Mouse (Mus musculus) 416B (cell line): ENCODE measurements around the gene Lrba.
A peak's percentile ranks its signal among the peaks of the same experiment; 100 is the strongest.

ENCODE experiments used
- DNase-seq: peaks from one replicate; pipeline ENCODE4 v3.0.0; 2011; ENCODE audit warnings: low read depth

The Lrba gene

DNA sequence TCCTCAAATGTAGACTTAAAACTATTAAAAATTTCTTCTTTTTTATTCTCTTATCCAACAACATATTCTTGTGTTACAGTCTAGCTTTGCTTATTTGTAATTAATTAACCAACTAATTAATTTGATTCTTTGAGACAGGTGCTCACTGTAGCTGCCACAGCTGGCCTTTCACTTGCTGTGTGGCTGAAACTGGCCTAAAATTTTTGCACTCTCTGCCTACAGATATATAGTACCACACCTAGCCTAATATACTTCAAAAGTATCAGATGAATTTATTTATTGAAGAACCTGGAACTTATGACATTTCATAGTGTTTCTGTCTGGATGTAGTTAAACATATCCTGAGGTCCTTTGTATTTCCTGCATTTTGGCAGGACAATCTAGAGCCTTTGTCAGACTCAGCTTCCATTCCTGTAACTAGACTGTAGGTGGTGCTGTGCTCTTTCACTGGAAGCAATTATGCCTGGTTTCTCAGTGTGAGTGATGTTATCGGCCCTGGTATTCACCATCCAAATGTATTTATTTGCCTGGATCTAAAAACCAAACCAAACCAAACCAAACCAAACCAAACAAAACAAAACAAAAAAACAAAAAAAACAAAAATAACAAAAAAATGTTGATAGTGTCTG is 43.7 kb downstream of the Lrba start:
- DNase-seq: peak; percentile 82

DNA sequence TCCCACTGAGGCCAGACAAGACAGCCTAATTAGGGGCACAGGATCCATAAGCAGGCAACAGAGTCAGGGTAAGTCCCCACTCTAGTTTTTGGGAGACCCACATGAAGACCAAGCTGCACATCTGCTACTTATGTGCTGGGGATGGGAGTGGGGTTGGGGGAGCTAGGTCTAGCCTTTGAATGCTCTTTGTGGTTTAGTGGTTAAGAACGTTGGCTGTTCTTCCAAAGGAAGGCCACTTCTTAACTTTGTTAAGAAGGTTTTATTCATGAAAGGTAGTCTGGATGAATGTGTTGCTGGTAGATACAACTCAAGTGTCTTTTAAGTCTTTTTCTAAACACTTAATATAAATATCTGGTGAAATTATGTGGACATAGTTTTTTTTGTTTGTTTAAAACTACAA is 51.2 kb downstream of the Lrba start:
- peak; percentile 69 for DNase-seq

GRCm38 (mm10) chr3:86291326-86291725 is 66.8 kb downstream of the Lrba start:
- DNase-seq: no peak

GRCm38 (mm10) chr3:86294866-86295265 is 70.4 kb downstream of the Lrba start:
- no peak for DNase-seq

DNA sequence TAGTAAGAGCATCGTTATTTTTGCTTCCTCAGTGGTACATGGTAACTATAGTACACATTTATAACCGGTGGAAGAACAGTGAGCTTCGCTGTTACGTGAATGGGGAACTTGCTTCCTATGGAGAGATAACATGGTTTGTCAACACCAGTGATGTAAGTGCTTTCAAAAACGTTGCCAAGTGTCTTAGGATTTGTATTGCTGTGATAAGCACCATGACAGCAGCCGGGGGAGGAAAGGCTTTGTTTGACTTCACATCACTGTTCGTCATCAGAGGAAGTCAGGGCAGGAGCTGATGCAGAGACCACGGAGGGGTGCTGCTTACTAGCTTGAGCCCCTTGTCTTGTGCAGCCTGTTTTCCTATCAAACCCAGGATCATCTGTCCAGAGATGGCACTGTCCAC is 71.7 kb downstream of the Lrba start:
- peak; percentile 65 for DNase-seq

GRCm38 (mm10) chr3:86308833-86309232 is 84.4 kb downstream of the Lrba start:
- DNase-seq: no peak

GRCm38 (mm10) chr3:86310216-86310615 is 85.7 kb downstream of the Lrba start:
- no peak for DNase-seq

DNA sequence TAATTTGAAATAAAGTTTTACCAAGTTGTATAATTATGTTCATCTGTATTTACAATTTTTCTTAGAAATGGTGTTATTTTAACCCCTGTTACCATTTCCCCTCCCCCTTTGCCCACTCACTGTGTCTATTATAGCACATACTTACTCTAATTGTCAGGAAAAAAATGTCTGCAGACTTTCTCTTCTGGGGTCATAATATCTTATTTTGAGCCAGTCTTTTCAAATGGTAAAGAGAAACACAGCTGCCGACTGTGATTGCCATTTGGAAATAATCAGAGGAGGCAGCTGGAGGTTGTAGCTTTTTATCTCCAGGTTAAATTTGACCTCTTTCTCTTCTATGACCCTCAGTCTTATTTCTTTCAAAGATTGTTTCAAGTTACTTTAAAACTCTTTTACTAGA is 86.9 kb downstream of the Lrba start:
- DNase-seq: no peak

- DNase-seq: peak; percentile 64
These were observed 93.2 kb downstream of the Lrba start for GRCm38 (mm10) chr3:86317636-86318035.

DNA sequence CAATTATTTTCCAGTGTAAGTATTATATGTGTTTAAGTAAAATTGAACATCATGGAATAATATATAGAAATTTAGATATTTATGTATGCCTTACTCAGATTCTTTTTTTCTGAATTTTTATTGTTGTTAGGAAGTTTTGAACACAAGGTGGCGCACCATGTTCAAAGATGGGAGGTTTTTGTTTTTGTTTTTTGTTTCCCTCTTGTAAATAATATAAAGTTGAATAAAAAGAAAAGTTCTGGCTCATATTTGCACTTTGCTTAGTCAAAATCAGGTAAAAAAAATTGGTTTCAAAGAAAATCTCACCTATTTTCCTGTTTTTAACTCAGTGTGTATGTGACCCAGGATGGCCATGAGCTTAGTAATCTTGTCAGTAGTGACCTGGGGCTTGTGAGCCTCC is 104.1 kb downstream of the Lrba start:
- peak; percentile 38 for DNase-seq

- DNase-seq: no peak
These were observed 118.8 kb downstream of the Lrba start for GRCm38 (mm10) chr3:86343261-86343660.

DNA sequence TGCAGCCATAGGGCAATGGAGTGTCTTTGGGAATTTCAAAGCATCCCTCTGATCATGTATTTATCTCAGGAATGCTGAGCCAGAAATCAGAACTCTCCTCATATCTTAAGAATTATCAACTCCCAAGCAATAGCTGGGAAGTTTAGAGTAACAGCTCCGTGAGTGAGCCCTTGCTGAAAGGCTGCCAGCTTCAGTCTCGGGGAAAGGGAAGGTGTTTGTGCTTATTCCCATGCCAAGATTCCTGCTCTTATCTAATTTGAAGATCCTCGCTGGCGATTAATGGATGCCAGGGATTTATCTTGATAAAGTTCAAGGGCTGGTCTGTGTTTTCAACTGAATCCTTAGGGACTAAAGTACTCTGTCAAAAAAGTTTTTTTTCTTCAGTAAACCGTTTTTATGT is 138.0 kb downstream of the Lrba start:
- DNase-seq: no peak

DNA sequence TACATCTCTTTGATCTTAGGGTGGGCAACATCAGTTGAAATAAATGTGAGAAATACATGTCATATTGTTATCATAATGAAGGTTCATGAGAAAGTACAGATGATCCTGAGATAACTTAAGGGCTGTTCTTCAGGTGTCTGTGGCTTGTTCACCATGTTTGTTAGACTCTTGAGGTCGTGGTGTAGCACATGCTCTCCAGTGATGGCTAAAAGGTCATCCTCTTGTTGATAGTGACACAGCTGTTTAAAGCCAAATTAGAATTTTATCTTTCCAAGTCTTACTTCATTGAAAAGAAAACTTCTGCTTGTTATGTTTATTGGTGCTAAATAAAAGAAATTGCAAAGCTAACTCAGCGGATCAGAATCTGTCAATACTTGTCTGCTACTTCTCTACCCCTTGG is 147.0 kb downstream of the Lrba start:
- no peak for DNase-seq

DNA sequence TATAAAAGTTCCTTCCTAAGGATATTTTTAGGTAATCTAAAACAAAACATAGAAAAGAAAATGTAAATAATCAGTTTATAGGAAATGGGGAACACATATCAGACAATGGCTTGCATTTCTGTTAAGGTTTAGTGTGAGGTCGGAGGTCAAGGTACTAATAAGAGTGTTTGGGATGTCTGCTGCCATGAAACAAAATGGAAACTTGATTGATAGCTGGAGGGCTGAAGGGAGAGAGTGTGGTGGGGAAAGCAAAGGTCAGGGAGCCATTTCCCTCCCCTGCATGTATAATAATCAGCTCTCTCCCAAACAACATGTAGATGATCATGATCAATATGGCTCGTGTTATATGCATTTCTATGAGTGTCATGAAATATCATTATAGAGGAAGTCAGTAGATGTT is 150.8 kb downstream of the Lrba start:
- no peak for DNase-seq

GRCm38 (mm10) chr3:86382557-86382956 is 158.1 kb downstream of the Lrba start:
- peak; percentile 5 for DNase-seq

DNA sequence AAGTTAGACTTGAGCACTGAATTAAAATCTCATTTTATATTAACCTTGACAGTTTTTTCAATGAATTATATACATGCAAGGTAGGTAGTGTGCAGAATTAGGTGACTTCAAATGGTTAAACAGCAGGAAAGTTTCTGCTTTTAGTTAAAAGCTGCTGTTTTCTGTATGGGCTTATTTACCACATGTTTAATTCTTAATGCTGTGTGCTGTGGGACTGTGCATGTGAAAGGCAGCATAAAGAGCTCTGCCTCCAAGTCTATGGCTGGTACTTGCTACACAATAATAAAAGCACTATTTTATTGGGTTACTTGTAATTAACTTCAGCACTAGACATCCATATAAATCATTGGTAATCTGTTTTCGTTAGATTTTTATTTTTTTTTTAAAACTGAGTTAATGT is 160.6 kb downstream of the Lrba start:
- no peak for DNase-seq

DNA sequence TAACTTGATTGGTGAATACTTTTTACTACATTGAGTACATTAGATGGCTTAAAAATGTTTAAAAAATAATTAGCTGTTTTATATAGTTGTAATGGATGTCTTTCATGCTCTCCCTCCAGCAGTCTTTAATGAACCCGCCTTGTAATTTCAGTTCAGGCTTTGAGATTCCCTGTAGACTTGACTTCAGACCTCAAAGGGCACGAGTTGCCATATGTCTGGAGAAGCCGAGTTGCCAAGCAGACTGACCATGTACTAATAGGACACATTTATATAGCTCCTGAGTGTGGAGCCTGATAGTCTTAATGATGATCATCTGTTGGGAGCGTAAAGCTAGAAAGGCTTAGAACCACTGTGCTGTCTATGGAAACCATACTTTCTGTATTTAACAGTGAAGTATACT is 161.8 kb downstream of the Lrba start:
- DNase-seq: no peak

- DNase-seq: no peak
These were observed 199.3 kb downstream of the Lrba start for GRCm38 (mm10) chr3:86423828-86424227.

DNA sequence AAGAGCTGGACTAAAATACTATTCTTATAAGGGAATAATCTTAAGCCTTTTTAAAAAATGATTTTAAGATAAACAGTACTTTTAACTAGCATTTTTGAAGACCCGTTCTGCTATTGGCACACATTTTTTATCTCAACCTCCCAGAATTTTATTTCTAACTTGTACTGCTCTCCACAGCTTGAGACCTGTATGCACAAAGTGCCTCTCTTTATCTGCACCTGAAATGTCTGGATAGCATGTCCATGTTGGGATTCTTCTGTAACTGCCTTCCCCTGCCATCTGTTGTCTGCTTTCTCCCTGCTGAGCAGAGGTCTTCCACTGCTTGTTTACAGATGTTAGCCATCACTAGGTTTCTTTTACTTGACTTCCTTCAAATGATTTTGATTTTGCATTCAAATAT is 202.3 kb downstream of the Lrba start:
- DNase-seq: no peak

DNA sequence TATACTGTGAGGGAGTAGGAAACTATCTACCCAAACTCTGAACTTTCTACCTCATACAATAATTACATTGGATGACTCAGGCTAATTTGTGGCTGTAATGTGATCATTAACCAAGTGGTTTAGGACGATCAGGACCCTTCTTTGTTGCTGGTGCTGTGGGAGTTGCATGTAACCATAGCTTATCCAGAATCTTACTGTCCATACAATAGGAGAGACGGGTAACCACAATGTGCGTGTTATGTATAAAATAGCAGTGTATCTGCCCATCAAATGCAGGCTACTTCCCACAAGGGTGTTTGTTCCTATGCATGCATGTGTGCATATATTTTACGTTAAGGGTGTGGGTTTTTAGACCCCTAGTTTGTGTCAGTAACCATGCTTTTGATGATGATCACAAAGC is 219.0 kb downstream of the Lrba start:
- no peak for DNase-seq

GRCm38 (mm10) chr3:86451211-86451610 is 226.7 kb downstream of the Lrba start:
- DNase-seq: peak; percentile 57

DNA sequence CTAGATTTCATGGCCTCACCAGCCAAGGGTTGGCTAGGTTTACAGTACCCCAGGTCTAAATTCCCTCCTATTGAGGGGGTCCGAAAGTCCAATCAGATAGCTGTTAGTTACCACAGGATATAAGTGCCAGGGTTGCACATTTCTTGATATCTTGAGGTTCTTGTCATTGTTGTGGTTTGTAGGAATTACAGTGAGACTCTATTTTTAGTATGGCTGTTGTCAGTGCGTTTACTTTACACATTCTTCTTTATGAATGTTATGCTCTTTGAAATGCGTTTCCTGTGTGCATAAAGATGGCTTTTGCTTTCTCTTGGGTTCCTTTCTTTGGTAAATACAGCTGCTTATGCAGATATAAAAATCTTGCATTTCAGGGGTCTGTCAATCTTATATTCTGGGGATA is 237.1 kb downstream of the Lrba start:
- peak; percentile 29 for DNase-seq

- DNase-seq: peak; percentile 78
These were observed 265.5 kb downstream of the Lrba start for GRCm38 (mm10) chr3:86489992-86490391.

- DNase-seq: no peak
These were observed 276.1 kb downstream of the Lrba start for GRCm38 (mm10) chr3:86500586-86500985.
